In genomic region chr9:46642696-46643095, GRCm38 (mm10) we compare ENCODE assay signal across 7 mouse cellular contexts.
DNase-seq lines count a peak whose midpoint lies in the region; ATAC-seq and TF ChIP-seq lines count a peak whose summit lies in the region.

No protein-coding gene starts in this region.

- H3K4me2 ChIP-seq in lung, embryonic 14.5 days, result no peak overlapping the region

- ATAC-seq in lung, embryonic 14.5 days (ENCODE audit: insufficient read depth), result no peak
- ATAC-seq in megakaryocyte, adult 5-6 weeks (ENCODE audit: poor library complexity, severe bottlenecking), result no peak

- no peaks in the 10 kb centered on the region for H3K36me3 ChIP-seq in lung, embryonic 14.5 days (ENCODE audit: insufficient read depth)

- intact Hi-C loops in left cerebral cortex, postnatal 4 days (cut with DNase I), result no loop called here
- intact Hi-C loops in left cerebral cortex, postnatal 36 days (cut with DNase I), result no loop called here

- DNase-seq in left cerebral cortex, postnatal 4 days, result peak; percentile 43
- no peak for DNase-seq in left cerebral cortex, postnatal 36 days (ENCODE audit: low spot score in 2 of 2)
- DNase-seq in adrenal gland, adult 18-20 months (ENCODE audit: low spot score in 2 of 2), result peak; percentile 36 to 47
- DNase-seq in embryo, embryonic 11.5 days (ENCODE audit: low read depth, low spot score), result peak; percentile 53
- peak; percentile 89 for DNase-seq in lung, embryonic 14.5 days
- no peak for DNase-seq in layer of hippocampus, adult 11-12 months (ENCODE audit: low spot score)

- WGBS in lung, embryonic 14.5 days, result 6% methylated on average over 9 of the region's 9 CpGs

- H3K4me3 ChIP-seq in lung, embryonic 14.5 days (ENCODE audit: low read depth, low read length), result no peak overlapping the region

- H3K27ac ChIP-seq in lung, embryonic 14.5 days (ENCODE audit: low read depth), result no peak overlapping the region

- H3K27me3 ChIP-seq in lung, embryonic 14.5 days (ENCODE audit: insufficient read depth, low read length), result no peaks in the 10 kb centered on the region

- no peak overlapping the region for H3K9ac ChIP-seq in lung, embryonic 14.5 days

- no peaks in the 10 kb centered on the region for H3K9me3 ChIP-seq in lung, embryonic 14.5 days (ENCODE audit: low read depth, low read length)

- no peak for TF ChIP-seq CTCF in lung, embryonic 14.5 days (IDR thresholded peaks at IDR 0.05; ENCODE audit: low read depth)

- no peaks in the 10 kb centered on the region for H3K4me1 ChIP-seq in lung, embryonic 14.5 days (ENCODE audit: insufficient read depth)

Comparison
In these comparisons a context has a peak if more than half of its experiments do, and no peak if none do; other contexts are left out.
1. DNase-seq: peak in left cerebral cortex, postnatal 4 days (single experiment), adrenal gland, adult 18-20 months (2 of 2), embryo, embryonic 11.5 days (single experiment) and lung, embryonic 14.5 days (single experiment); none in left cerebral cortex, postnatal 36 days (0 of 2) and layer of hippocampus, adult 11-12 months (single experiment).